Mouse (Mus musculus): ENCODE data around the gene Morf4l1.

- TF ChIP-seq CTCF (IDR thresholded peaks at IDR 0.05) (no peak), EP300 (IDR thresholded peaks at IDR 0.05) (no peak)
These were observed 7.7 kb downstream of the Morf4l1 start for GRCm38 (mm10) chr9:90106915-90107314.

Data from lung, postnatal 0 days (tissue).